ENCODE assay signal across 12 mouse cellular contexts in genomic region chr2:105089581-105090508, GRCm38 (mm10). TPM values are rescaled to one million over a fixed set of nuclear protein-coding genes. Genes with fewer than 3 reads are reported as not detected.
DNase-seq lines count a peak whose midpoint lies in the region; ATAC-seq and TF ChIP-seq lines count a peak whose summit lies in the region.
"Had no signal": no experiment of that assay in that cellular context is flagged by ENCODE, and none has a peak within 500 bp of the region (broad histone marks: within the 10 kb centered on the region; RNA-seq: fewer than 3 reads in every experiment).

No protein-coding gene starts in this region.

- no peak overlapping the region for H3K9ac ChIP-seq in embryonic facial prominence, embryonic 14.5 days (ENCODE audit: low read depth, low read length)
- no peak overlapping the region for H3K9ac ChIP-seq in limb, embryonic 12.5 days (replicated peaks)
- H3K9ac ChIP-seq in hindbrain, postnatal 0 days (replicated peaks; ENCODE audit: low read length), result no peak overlapping the region

- no peaks in the 10 kb centered on the region for H3K36me3 ChIP-seq in embryonic facial prominence, embryonic 14.5 days (ENCODE audit: control insufficient read depth, insufficient read depth, low read length)
- H3K36me3 ChIP-seq in embryonic facial prominence, embryonic 10.5 days (replicated peaks), result no peaks in the 10 kb centered on the region
- no peaks in the 10 kb centered on the region for H3K36me3 ChIP-seq in limb, embryonic 12.5 days
- no peaks in the 10 kb centered on the region for H3K36me3 ChIP-seq in limb, embryonic 10.5 days
- H3K36me3 ChIP-seq in hindbrain, postnatal 0 days (ENCODE audit: insufficient read depth, low read length), result no peaks in the 10 kb centered on the region

- peak; percentile 94 for DNase-seq in embryonic facial prominence, embryonic 14.5 days (ENCODE audit: low spot score)
- DNase-seq in embryonic facial prominence, embryonic 10.5 days (ENCODE audit: low spot score), result no peak
- DNase-seq in limb, embryonic 10.5 days (ENCODE audit: low spot score), result no peak
- peak; percentile 81 for DNase-seq in hindbrain, postnatal 0 days (ENCODE audit: low spot score)
- peak; percentile 7 to 22 for DNase-seq in right cerebral cortex, adult 2 months (ENCODE audit: low spot score in 2 of 2)
- DNase-seq in urinary bladder, adult 18-20 months (ENCODE audit: low spot score in 2 of 2), result no peak
- DNase-seq in cerebellum, adult 18-20 months, result no peak
- DNase-seq: kidney, postnatal 25 days had no signal

- 36% methylated on average over 7 of the region's 7 CpGs for WGBS in embryonic facial prominence, embryonic 14.5 days
- WGBS in embryonic facial prominence, embryonic 10.5 days, result 80% methylated on average over 7 of the region's 7 CpGs
- 36% methylated on average over 7 of the region's 7 CpGs for WGBS in limb, embryonic 12.5 days
- 64% methylated on average over 7 of the region's 7 CpGs for WGBS in limb, embryonic 10.5 days
- 26% methylated on average over 7 of the region's 7 CpGs for WGBS in hindbrain, postnatal 0 days

- H3K4me1 ChIP-seq in embryonic facial prominence, embryonic 14.5 days (ENCODE audit: control insufficient read depth, insufficient read depth, low read length), result peaks cover 17% of the 10 kb centered on the region
- peaks cover 3% of the 10 kb centered on the region; the same call in 1 of the 2 replicates for H3K4me1 ChIP-seq in embryonic facial prominence, embryonic 10.5 days
- H3K4me1 ChIP-seq in limb, embryonic 12.5 days (replicated peaks), result peaks cover 17% of the 10 kb centered on the region
- H3K4me1 ChIP-seq in limb, embryonic 10.5 days, result peaks cover 15% of the 10 kb centered on the region; the same call in 1 of the 2 replicates
- 0 out of 2 replicates have a peak, but pooled peaks cover 15% of the 10 kb centered on the region for H3K4me1 ChIP-seq in hindbrain, postnatal 0 days (ENCODE audit: insufficient read depth, low read length)

- no peak overlapping the region for H3K4me2 ChIP-seq in embryonic facial prominence, embryonic 14.5 days (ENCODE audit: low read depth, low read length)
- no peak overlapping the region for H3K4me2 ChIP-seq in limb, embryonic 12.5 days
- H3K4me2 ChIP-seq in hindbrain, postnatal 0 days (ENCODE audit: low read depth, low read length), result no peak overlapping the region

- peak; percentile 60 for ATAC-seq in embryonic facial prominence, embryonic 14.5 days (ENCODE audit: low read depth)
- ATAC-seq in limb, embryonic 12.5 days (ENCODE audit: insufficient number of reproducible peaks, insufficient read depth, low FRiP score, low TSS enrichment, low read depth), result peak; percentile 66; the same call in 1 of the 2 replicates
- peak; percentile 55; the same call in 1 of the 2 replicates for ATAC-seq in hindbrain, postnatal 0 days

- no peak overlapping the region for H3K4me3 ChIP-seq in embryonic facial prominence, embryonic 14.5 days (ENCODE audit: low read depth, low read length)
- H3K4me3 ChIP-seq in embryonic facial prominence, embryonic 10.5 days, result no peak overlapping the region
- no peak overlapping the region for H3K4me3 ChIP-seq in limb, embryonic 12.5 days (replicated peaks)
- H3K4me3 ChIP-seq in limb, embryonic 10.5 days, result no peak overlapping the region
- no peak overlapping the region for H3K4me3 ChIP-seq in hindbrain, postnatal 0 days (ENCODE audit: low read length)

- H3K9me3 ChIP-seq in embryonic facial prominence, embryonic 14.5 days (ENCODE audit: control insufficient read depth, low read length), result no peaks in the 10 kb centered on the region
- no peaks in the 10 kb centered on the region for H3K9me3 ChIP-seq in embryonic facial prominence, embryonic 10.5 days
- no peaks in the 10 kb centered on the region for H3K9me3 ChIP-seq in limb, embryonic 12.5 days
- H3K9me3 ChIP-seq in limb, embryonic 10.5 days (replicated peaks), result no peaks in the 10 kb centered on the region
- H3K9me3 ChIP-seq in hindbrain, postnatal 0 days (ENCODE audit: low read length), result no peaks in the 10 kb centered on the region

- no peaks in the 10 kb centered on the region for H3K27me3 ChIP-seq in embryonic facial prominence, embryonic 14.5 days (replicated peaks; ENCODE audit: control insufficient read depth, insufficient read depth, low read length)
- no peaks in the 10 kb centered on the region for H3K27me3 ChIP-seq in embryonic facial prominence, embryonic 10.5 days (replicated peaks; ENCODE audit: low read depth, poor library complexity, severe bottlenecking)
- H3K27me3 ChIP-seq in limb, embryonic 12.5 days, result no peaks in the 10 kb centered on the region
- H3K27me3 ChIP-seq in limb, embryonic 10.5 days (ENCODE audit: low read depth, poor library complexity, severe bottlenecking), result 0 out of 2 replicates have a peak, but pooled peaks cover 3% of the 10 kb centered on the region
- no peaks in the 10 kb centered on the region for H3K27me3 ChIP-seq in hindbrain, postnatal 0 days (ENCODE audit: insufficient read depth, low read length)

- peak overlapping the region; percentile 40; the same call in 1 of the 2 replicates for H3K27ac ChIP-seq in embryonic facial prominence, embryonic 14.5 days (replicated peaks; ENCODE audit: low read depth, low read length)
- no peak overlapping the region for H3K27ac ChIP-seq in embryonic facial prominence, embryonic 10.5 days (replicated peaks)
- H3K27ac ChIP-seq in limb, embryonic 12.5 days, result peak overlapping the region; percentile 62; the same call in 1 of the 2 replicates
- H3K27ac ChIP-seq in limb, embryonic 10.5 days, result no peak overlapping the region
- H3K27ac ChIP-seq in hindbrain, postnatal 0 days, result no peak overlapping the region
- H3K27ac ChIP-seq: macrophage had no signal

- TF ChIP-seq CTCF in hindbrain, postnatal 0 days (IDR thresholded peaks at IDR 0.05; ENCODE audit: low read depth), result no peak

RNA-seq across cellular contexts. Expression of gene Gm11060, which starts 2.0 kb away (rescaled TPM):
- not detected in 2 replicates for polyA plus RNA-seq in embryonic facial prominence, embryonic 14.5 days (2014; fragmentation: Nextera tagmentation; extraction: Ambion mirVana)
- polyA plus RNA-seq in embryonic facial prominence, embryonic 10.5 days (2016; fragmentation: Nextera tagmentation; extraction: Ambion mirVana), result not detected in 2 replicates
- not detected in 2 replicates for polyA plus RNA-seq in limb, embryonic 12.5 days (2016; fragmentation: Nextera tagmentation; extraction: Ambion mirVana)
- polyA plus RNA-seq in limb, embryonic 10.5 days (2016; fragmentation: Nextera tagmentation; extraction: Ambion mirVana), result not detected in 2 replicates
- not detected in 2 replicates for total RNA-seq in hindbrain, postnatal 0 days (2014; rRNA removed)
- not detected in 2 replicates for polyA plus RNA-seq in hindbrain, postnatal 0 days (2015; fragmentation: Nextera tagmentation; extraction: Ambion mirVana)
- total RNA-seq: adrenal gland, adult 18-20 months had no signal
- polyA plus RNA-seq: macrophage; spleen, adult 2 months had no signal

RNA-seq across cellular contexts. Expression of gene Wt1, which starts 36.5 kb away (rescaled TPM):
- 0.54 and 0.84 TPM in 2 replicates for polyA plus RNA-seq in embryonic facial prominence, embryonic 14.5 days (2014; fragmentation: Nextera tagmentation; extraction: Ambion mirVana)
- 0.25 and 0.44 TPM in 2 replicates for polyA plus RNA-seq in embryonic facial prominence, embryonic 10.5 days (2016; fragmentation: Nextera tagmentation; extraction: Ambion mirVana)
- polyA plus RNA-seq in limb, embryonic 12.5 days (2016; fragmentation: Nextera tagmentation; extraction: Ambion mirVana), result 0.49 and 0.82 TPM in 2 replicates
- polyA plus RNA-seq in limb, embryonic 10.5 days (2016; fragmentation: Nextera tagmentation; extraction: Ambion mirVana), result 5.6 and 6.6 TPM in 2 replicates
- total RNA-seq in hindbrain, postnatal 0 days (2014; rRNA removed), result 0.32 and 1.9 TPM in 2 replicates
- 0.55 and 0.56 TPM in 2 replicates for polyA plus RNA-seq in hindbrain, postnatal 0 days (2015; fragmentation: Nextera tagmentation; extraction: Ambion mirVana)
- polyA plus RNA-seq: macrophage had no signal

Comparison
In these comparisons a context has a peak if more than half of its experiments do, and no peak if none do; other contexts are left out.
1. DNase-seq: peak in embryonic facial prominence, embryonic 14.5 days (single experiment), hindbrain, postnatal 0 days (single experiment) and right cerebral cortex, adult 2 months (2 of 2); none in embryonic facial prominence, embryonic 10.5 days (single experiment), limb, embryonic 10.5 days (single experiment), urinary bladder, adult 18-20 months (0 of 2) and cerebellum, adult 18-20 months (0 of 2).
2. H3K27ac ChIP-seq: peak in embryonic facial prominence, embryonic 14.5 days (single experiment) and limb, embryonic 12.5 days (single experiment); none in embryonic facial prominence, embryonic 10.5 days (single experiment), limb, embryonic 10.5 days (single experiment) and hindbrain, postnatal 0 days (single experiment).
3. Peak in every context shown above with its lines, with median percentiles within 50 percentile points of each other: ATAC-seq.